Mouse (Mus musculus) hindbrain, embryonic 12.5 days (tissue): ENCODE results near the gene Terf2ip. TPM values are rescaled to one million over a fixed set of nuclear protein-coding genes. Genes with fewer than 3 reads are reported as not detected.
A peak's percentile ranks its signal among the peaks of the same experiment; 100 is the strongest.

Source experiments
- ATAC-seq: fragments of 200-750 bp; cut with Nextera tagmentation; 2 replicates; pipeline ENCODE4 v1.8.0; 2017; ENCODE audit warnings: moderate TSS enrichment; ENCODE audit not compliant: low FRiP score
- H3K27ac ChIP-seq: fragments of 300-500 bp; sonication (generic); 2 replicates; pipeline ENCODE4 v1.5.1; 2016; ENCODE audit warnings: mild to moderate bottlenecking
- H3K27me3 ChIP-seq: fragments of 300-500 bp; sonication (generic); 2 replicates; pipeline ENCODE4 v1.6.1; 2016; ENCODE audit warnings: mild to moderate bottlenecking
- H3K36me3 ChIP-seq: fragments of 300-500 bp; sonication (generic); 2 replicates; pipeline ENCODE4 v1.6.1; 2016; ENCODE audit warnings: mild to moderate bottlenecking
- H3K4me1 ChIP-seq: fragments of 300-500 bp; sonication (generic); 2 replicates; pipeline ENCODE4 v1.6.1; 2016
- H3K4me2 ChIP-seq: fragments of 300-500 bp; sonication (generic); replicated peaks from 2 replicates; pipeline ENCODE4 v1.6.1; 2016; ENCODE audit warnings: mild to moderate bottlenecking
- H3K4me3 ChIP-seq: fragments of 300-500 bp; sonication (generic); 2 replicates; pipeline ENCODE4 v1.5.1; 2016; ENCODE audit warnings: mild to moderate bottlenecking
- H3K9ac ChIP-seq: fragments of 300-500 bp; sonication (generic); 2 replicates; pipeline ENCODE4 v1.6.1; 2016; ENCODE audit warnings: mild to moderate bottlenecking, moderate library complexity
- H3K9me3 ChIP-seq: fragments of 300-500 bp; sonication (generic); replicated peaks from 2 replicates; pipeline ENCODE4 v1.6.1; 2016; ENCODE audit warnings: mild to moderate bottlenecking
- WGBS: fragments of 180-500 bp; shearing (Covaris S2); methylation state at CpG from one replicate; pipeline ENCODE4 v1.1.7; 2016; 5-methylcytosine and 5-hydroxymethylcytosine counted together
- polyA plus RNA-seq: library from polyadenylated mRNA; unstranded; fragments of >200 nt; fragmentation: Nextera tagmentation; extraction: Ambion mirVana; gene quantifications from 2 replicates; pipeline ENCODE4 v1.2.1, GENCODE M21; 2016

Terf2ip gene
- 41.0 and 44.0 TPM in 2 replicates for polyA plus RNA-seq

GRCm38 (mm10) chr8:112010997-112011815 is at the start of gene Terf2ip, which contains the start of gene Kars:
Terf2ip (plus strand) TSS chr8:112011398.
Kars (minus strand) TSS chr8:112011323.
- Histone ChIP-seq H3K9ac (peak within 1 kb of the TSS; percentile 94), H3K4me3 (peak within 1 kb of the TSS; percentile 97), H3K27ac (peak within 1 kb of the TSS; percentile 86), H3K36me3 (peaks cover 8% of the 10 kb centered on the region; the same call in 1 of the 2 replicates), H3K4me1 (peaks cover 21% of the 10 kb centered on the region), H3K9me3 (no peaks in the 10 kb centered on the region), H3K27me3 (no peaks in the 10 kb centered on the region), H3K4me2 (peak within 1 kb of the TSS; percentile 90)
- peak; percentile 94 for ATAC-seq
- under 1% methylated on average over 61 of the region's 61 CpGs for whole genome bisulfite sequencing

GRCm38 (mm10) chr8:111962589-111962988 is 48.6 kb upstream of the Terf2ip start:
- Histone ChIP-seq H3K9ac (no peak overlapping the region), H3K9me3 (no peaks in the 10 kb centered on the region), H3K27ac (no peak overlapping the region), H3K36me3 (peaks cover 16% of the 10 kb centered on the region; the same call in 1 of the 2 replicates), H3K4me3 (no peak overlapping the region), H3K4me1 (0 out of 2 replicates have a peak, but pooled peaks cover 2% of the 10 kb centered on the region), H3K27me3 (no peaks in the 10 kb centered on the region), H3K4me2 (no peak overlapping the region)
- ATAC-seq = no peak
- 78% methylated on average over 1 of the region's 1 CpGs for WGBS

GRCm38 (mm10) chr8:111963091-111963490 is 48.1 kb upstream of the Terf2ip start:
- Histone ChIP-seq H3K9ac (no peak overlapping the region), H3K36me3 (peaks cover 11% of the 10 kb centered on the region; the same call in 1 of the 2 replicates), H3K4me2 (no peak overlapping the region), H3K27me3 (no peaks in the 10 kb centered on the region), H3K4me1 (0 out of 2 replicates have a peak, but pooled peaks cover 2% of the 10 kb centered on the region), H3K9me3 (no peaks in the 10 kb centered on the region), H3K4me3 (no peak overlapping the region), H3K27ac (no peak overlapping the region)
- no peak for ATAC-seq
- 64% methylated on average over 10 of the region's 10 CpGs for WGBS

- ATAC-seq = no peak
- no peaks in the 10 kb centered on the region for H3K27me3 ChIP-seq
- WGBS = 77% methylated on average over 4 of the region's 4 CpGs
- no peak overlapping the region for H3K9ac ChIP-seq
- no peaks in the 10 kb centered on the region for H3K9me3 ChIP-seq
- no peak overlapping the region for H3K4me2 ChIP-seq
- peaks cover 13% of the 10 kb centered on the region; the same call in 1 of the 2 replicates for H3K36me3 ChIP-seq
- no peak overlapping the region for H3K4me3 ChIP-seq
- H3K4me1 ChIP-seq = 0 out of 2 replicates have a peak, but pooled peaks cover 2% of the 10 kb centered on the region
- H3K27ac ChIP-seq = no peak overlapping the region
These were observed 47.7 kb upstream of the Terf2ip start for GRCm38 (mm10) chr8:111963546-111963945.

GRCm38 (mm10) chr8:111964351-111964750 is 46.8 kb upstream of the Terf2ip start:
- H3K9ac ChIP-seq = no peak overlapping the region
- H3K27ac ChIP-seq = no peak overlapping the region
- peaks cover 10% of the 10 kb centered on the region; the same call in 1 of the 2 replicates for H3K36me3 ChIP-seq
- no peak overlapping the region for H3K4me2 ChIP-seq
- no peak overlapping the region for H3K4me3 ChIP-seq
- H3K4me1 ChIP-seq = 0 out of 2 replicates have a peak, but pooled peaks cover 2% of the 10 kb centered on the region
- H3K9me3 ChIP-seq = no peaks in the 10 kb centered on the region
- WGBS = 55% methylated on average over 5 of the region's 5 CpGs
- H3K27me3 ChIP-seq = no peaks in the 10 kb centered on the region
- no peak for ATAC-seq

GRCm38 (mm10) chr8:111964849-111965561 is 46.2 kb upstream of the Terf2ip start:
- WGBS = 79% methylated on average over 7 of the region's 7 CpGs
- ATAC-seq = no peak
- no peak overlapping the region for H3K4me2 ChIP-seq
- H3K9ac ChIP-seq = no peak overlapping the region
- H3K9me3 ChIP-seq = no peaks in the 10 kb centered on the region
- 0 out of 2 replicates have a peak, but pooled peaks cover 3% of the 10 kb centered on the region for H3K36me3 ChIP-seq
- H3K4me3 ChIP-seq = no peak overlapping the region
- H3K4me1 ChIP-seq = 0 out of 2 replicates have a peak, but pooled peaks cover 2% of the 10 kb centered on the region
- no peak overlapping the region for H3K27ac ChIP-seq
- H3K27me3 ChIP-seq = no peaks in the 10 kb centered on the region

GRCm38 (mm10) chr8:111967246-111967870 is 43.8 kb upstream of the Terf2ip start:
- Histone ChIP-seq H3K4me1 (0 out of 2 replicates have a peak, but pooled peaks cover 2% of the 10 kb centered on the region), H3K9ac (no peak overlapping the region), H3K36me3 (peaks cover 13% of the 10 kb centered on the region), H3K4me2 (no peak overlapping the region), H3K9me3 (no peaks in the 10 kb centered on the region), H3K27ac (no peak overlapping the region), H3K27me3 (no peaks in the 10 kb centered on the region), H3K4me3 (no peak overlapping the region)
- ATAC-seq = no peak
- WGBS = 86% methylated on average over 5 of the region's 5 CpGs

- H3K4me3 ChIP-seq = no peak overlapping the region
These were observed 42.7 kb upstream of the Terf2ip start for GRCm38 (mm10) chr8:111968541-111968940.

GRCm38 (mm10) chr8:111968991-111969390 is 42.2 kb upstream of the Terf2ip start:
- no peaks in the 10 kb centered on the region for H3K9me3 ChIP-seq
- H3K27ac ChIP-seq = no peak overlapping the region
- H3K9ac ChIP-seq = no peak overlapping the region
- H3K4me1 ChIP-seq = no peaks in the 10 kb centered on the region
- no peak for ATAC-seq
- no peak overlapping the region for H3K4me2 ChIP-seq
- peaks cover 22% of the 10 kb centered on the region for H3K36me3 ChIP-seq
- H3K4me3 ChIP-seq = no peak overlapping the region
- H3K27me3 ChIP-seq = no peaks in the 10 kb centered on the region
- 42% methylated on average over 5 of the region's 5 CpGs for WGBS

More at GRCm38 (mm10) chr8:111968541-111968940, 42.7 kb upstream of the Terf2ip start:
- H3K4me1 ChIP-seq = no peaks in the 10 kb centered on the region
- H3K4me2 ChIP-seq = no peak overlapping the region
- 82% methylated on average over 10 of the region's 10 CpGs for WGBS
- H3K27ac ChIP-seq = no peak overlapping the region
- H3K36me3 ChIP-seq = peaks cover 18% of the 10 kb centered on the region
- no peaks in the 10 kb centered on the region for H3K9me3 ChIP-seq
- no peak overlapping the region for H3K9ac ChIP-seq
- no peak for ATAC-seq
- H3K27me3 ChIP-seq = no peaks in the 10 kb centered on the region

GRCm38 (mm10) chr8:111974138-111974537 is 37.1 kb upstream of the Terf2ip start:
- WGBS = 95% methylated on average over 12 of the region's 12 CpGs
- Histone ChIP-seq H3K9ac (no peak overlapping the region), H3K4me2 (no peak overlapping the region), H3K36me3 (peaks cover 49% of the 10 kb centered on the region), H3K27ac (no peak overlapping the region), H3K27me3 (no peaks in the 10 kb centered on the region), H3K4me1 (no peaks in the 10 kb centered on the region), H3K4me3 (no peak overlapping the region), H3K9me3 (no peaks in the 10 kb centered on the region)
- no peak for ATAC-seq

- Histone ChIP-seq H3K36me3 (peaks cover 51% of the 10 kb centered on the region), H3K4me1 (no peaks in the 10 kb centered on the region), H3K27ac (no peak overlapping the region), H3K9ac (no peak overlapping the region), H3K4me3 (no peak overlapping the region), H3K9me3 (no peaks in the 10 kb centered on the region), H3K4me2 (no peak overlapping the region), H3K27me3 (no peaks in the 10 kb centered on the region)
- WGBS = 89% methylated on average over 2 of the region's 2 CpGs
- ATAC-seq = no peak
These were observed 35.5 kb upstream of the Terf2ip start for GRCm38 (mm10) chr8:111975706-111976105.

- H3K9ac ChIP-seq = no peak overlapping the region
- no peaks in the 10 kb centered on the region for H3K4me1 ChIP-seq
- 89% methylated on average over 2 of the region's 2 CpGs for WGBS
- no peaks in the 10 kb centered on the region for H3K9me3 ChIP-seq
- ATAC-seq = no peak
- H3K4me3 ChIP-seq = no peak overlapping the region
- peaks cover 50% of the 10 kb centered on the region for H3K36me3 ChIP-seq
- no peaks in the 10 kb centered on the region for H3K27me3 ChIP-seq
- no peak overlapping the region for H3K27ac ChIP-seq
- H3K4me2 ChIP-seq = no peak overlapping the region
These were observed 34.9 kb upstream of the Terf2ip start for GRCm38 (mm10) chr8:111976326-111976725.
